9 mouse cellular contexts compared by ENCODE assay signal in genomic region chr14:122453388-122453995, GRCm38 (mm10). TPM values are rescaled to one million over a fixed set of nuclear protein-coding genes. Genes with fewer than 3 reads are reported as not detected.
DNase-seq lines count a peak whose midpoint lies in the region; ATAC-seq lines count a peak whose summit lies in the region.
"Had no signal": no experiment of that assay in that cellular context is flagged by ENCODE, and none has a peak within 500 bp of the region (broad histone marks: within the 10 kb centered on the region; RNA-seq: fewer than 3 reads in every experiment).

No protein-coding gene starts in this region.

- H3K27ac ChIP-seq in heart, embryonic 12.5 days (ENCODE audit: poor library complexity, severe bottlenecking): no peak overlapping the region
- peak overlapping the region; percentile 95 for H3K27ac ChIP-seq in forebrain, embryonic 10.5 days
- peak overlapping the region; percentile 47 for H3K27ac ChIP-seq in midbrain, embryonic 14.5 days (replicated peaks; ENCODE audit: low read depth, low read length)

- no peaks in the 10 kb centered on the region for H3K9me3 ChIP-seq in heart, embryonic 12.5 days (replicated peaks)
- no peaks in the 10 kb centered on the region for H3K9me3 ChIP-seq in forebrain, embryonic 10.5 days
- no peaks in the 10 kb centered on the region for H3K9me3 ChIP-seq in midbrain, embryonic 14.5 days (ENCODE audit: control insufficient read depth, low read length)

- H3K4me3 ChIP-seq in heart, embryonic 12.5 days: peak overlapping the region; percentile 41
- peak overlapping the region; percentile 41 for H3K4me3 ChIP-seq in forebrain, embryonic 10.5 days
- H3K4me3 ChIP-seq in midbrain, embryonic 14.5 days (replicated peaks; ENCODE audit: low read depth, low read length): 0 out of 2 replicates have a peak overlapping the region, but pooled peaks have one; percentile 2

- H3K4me1 ChIP-seq in heart, embryonic 12.5 days (replicated peaks): peaks cover 22% of the 10 kb centered on the region
- H3K4me1 ChIP-seq in forebrain, embryonic 10.5 days: peaks cover 79% of the 10 kb centered on the region
- peaks cover 26% of the 10 kb centered on the region; the same call in 1 of the 2 replicates for H3K4me1 ChIP-seq in midbrain, embryonic 14.5 days (ENCODE audit: control insufficient read depth, insufficient read depth, low read length)

- peaks cover 76% of the 10 kb centered on the region for H3K27me3 ChIP-seq in heart, embryonic 12.5 days (replicated peaks)
- peaks cover 55% of the 10 kb centered on the region for H3K27me3 ChIP-seq in forebrain, embryonic 10.5 days (ENCODE audit: poor library complexity, severe bottlenecking)
- peaks cover 71% of the 10 kb centered on the region for H3K27me3 ChIP-seq in midbrain, embryonic 14.5 days (ENCODE audit: control insufficient read depth, insufficient read depth, low read length)

- ATAC-seq in heart, embryonic 12.5 days (ENCODE audit: insufficient number of reproducible peaks, low FRiP score): no peak
- peak; percentile 68 for ATAC-seq in midbrain, embryonic 14.5 days (ENCODE audit: low FRiP score, low TSS enrichment)

- peak overlapping the region; percentile 67 for H3K4me2 ChIP-seq in heart, embryonic 12.5 days
- peak overlapping the region; percentile 40 for H3K4me2 ChIP-seq in midbrain, embryonic 14.5 days (ENCODE audit: low read length)

- DNase-seq in heart, postnatal 36 days: no peak
- DNase-seq in ZHBTc4 (ENCODE audit: low read depth, low spot score): peak; percentile 62
- DNase-seq in forebrain, embryonic 10.5 days (ENCODE audit: extremely low spot score, low spot score): peak; percentile 88
- peak; percentile 32 for DNase-seq in kidney, postnatal 10 days
- DNase-seq in midbrain, embryonic 14.5 days: peak; percentile 81
- DNase-seq in adrenal gland, postnatal 4 days (ENCODE audit: low spot score in 2 of 2): no peak
- DNase-seq in natural killer cell, adult 2 months (ENCODE audit: low spot score in 2 of 2): no peak

- H3K36me3 ChIP-seq in heart, embryonic 12.5 days: no peaks in the 10 kb centered on the region
- H3K36me3 ChIP-seq in forebrain, embryonic 10.5 days (replicated peaks): peaks cover 4% of the 10 kb centered on the region; the same call in 1 of the 2 replicates
- H3K36me3 ChIP-seq in midbrain, embryonic 14.5 days (ENCODE audit: control insufficient read depth, insufficient read depth, low read length): no peaks in the 10 kb centered on the region

- H3K9ac ChIP-seq in heart, embryonic 12.5 days: 0 out of 2 replicates have a peak overlapping the region, but pooled peaks have one; percentile 23
- H3K9ac ChIP-seq in midbrain, embryonic 14.5 days (replicated peaks; ENCODE audit: low read length): no peak overlapping the region; the same call in 1 of the 2 replicates

- intact Hi-C loops in heart, postnatal 36 days (cut with DNase I): no loop called here

- 8% methylated on average over 32 of the region's 32 CpGs for WGBS in heart, embryonic 12.5 days
- WGBS in forebrain, embryonic 10.5 days: 3% methylated on average over 32 of the region's 32 CpGs
- under 1% methylated on average over 32 of the region's 32 CpGs for WGBS in midbrain, embryonic 14.5 days

RNA-seq across cellular contexts. Expression of gene Gm5089, which starts 2.6 kb away (rescaled TPM):
- not detected in 2 replicates for polyA plus RNA-seq in heart, embryonic 12.5 days (2016; fragmentation: Nextera tagmentation; extraction: Ambion mirVana)
- total RNA-seq in heart, postnatal 36 days (2021): not detected
- polyA plus RNA-seq in forebrain, embryonic 10.5 days (2016; fragmentation: Nextera tagmentation; extraction: Ambion mirVana): 1.0 and 1.9 TPM in 2 replicates
- polyA plus RNA-seq in midbrain, embryonic 14.5 days (2014; fragmentation: Nextera tagmentation; extraction: Ambion mirVana): 0.70 and 0.75 TPM in 2 replicates
- not detected for total RNA-seq in adrenal gland, postnatal 4 days (2021)
- polyA plus RNA-seq: spleen, adult 2 months had no signal

RNA-seq across cellular contexts. Expression of gene Zic5, which starts 12.0 kb away (rescaled TPM):
- 0.04 TPM in 1 of 2 replicates, not detected in the other for polyA plus RNA-seq in heart, embryonic 12.5 days (2016; fragmentation: Nextera tagmentation; extraction: Ambion mirVana)
- total RNA-seq in heart, postnatal 36 days (2021): not detected
- polyA plus RNA-seq in forebrain, embryonic 10.5 days (2016; fragmentation: Nextera tagmentation; extraction: Ambion mirVana): 20.7 and 21.5 TPM in 2 replicates
- polyA plus RNA-seq in midbrain, embryonic 14.5 days (2014; fragmentation: Nextera tagmentation; extraction: Ambion mirVana): 9.9 and 14.9 TPM in 2 replicates
- under 1 TPM in 1 of 2 experiments, not detected in 1; 0.40 TPM for total RNA-seq in adrenal gland, postnatal 4 days (2021)
- polyA plus RNA-seq: spleen, adult 2 months had no signal

RNA-seq across cellular contexts. Expression of gene Zic2, which starts 21.7 kb away (rescaled TPM):
- not detected in 2 replicates for polyA plus RNA-seq in heart, embryonic 12.5 days (2016; fragmentation: Nextera tagmentation; extraction: Ambion mirVana)
- not detected for total RNA-seq in heart, postnatal 36 days (2021)
- polyA plus RNA-seq in forebrain, embryonic 10.5 days (2016; fragmentation: Nextera tagmentation; extraction: Ambion mirVana): 7.0 and 7.3 TPM in 2 replicates
- 10.3 and 10.8 TPM in 2 replicates for polyA plus RNA-seq in midbrain, embryonic 14.5 days (2014; fragmentation: Nextera tagmentation; extraction: Ambion mirVana)
- 1 to 10 TPM in 1 of 2 experiments, under 1 TPM in 1; 0.22 to 1.4 TPM for total RNA-seq in adrenal gland, postnatal 4 days (2021)
- polyA plus RNA-seq: spleen, adult 2 months had no signal

RNA-seq across cellular contexts. Expression of gene Gm10837, which starts 36.9 kb away (rescaled TPM):
- not detected in 2 replicates for polyA plus RNA-seq in heart, embryonic 12.5 days (2016; fragmentation: Nextera tagmentation; extraction: Ambion mirVana)
- not detected for total RNA-seq in heart, postnatal 36 days (2021)
- 0.27 TPM in 1 of 2 replicates, not detected in the other for polyA plus RNA-seq in forebrain, embryonic 10.5 days (2016; fragmentation: Nextera tagmentation; extraction: Ambion mirVana)
- polyA plus RNA-seq in midbrain, embryonic 14.5 days (2014; fragmentation: Nextera tagmentation; extraction: Ambion mirVana): 0.38 and 0.72 TPM in 2 replicates
- total RNA-seq in adrenal gland, postnatal 4 days (2021): not detected
- polyA plus RNA-seq: spleen, adult 2 months had no signal

Comparison
In these comparisons a context has a peak if more than half of its experiments do, and no peak if none do; other contexts are left out.
1. DNase-seq: peak in ZHBTc4 (single experiment), forebrain, embryonic 10.5 days (single experiment), kidney, postnatal 10 days (single experiment) and midbrain, embryonic 14.5 days (single experiment); none in heart, postnatal 36 days (0 of 2), adrenal gland, postnatal 4 days (0 of 2) and natural killer cell, adult 2 months (0 of 2).
2. RNA of gene Zic5, which starts 12.0 kb away (polyA plus RNA-seq): 20.7 to 21.5 TPM in forebrain, embryonic 10.5 days and 9.9 to 14.9 TPM in midbrain, embryonic 14.5 days; 0.04 TPM in heart, embryonic 12.5 days; every median in the first group is over 10 times any median in the second.
3. Peak in every context shown above with its lines, with median percentiles within 50 percentile points of each other: H3K4me3 ChIP-seq.